10 mouse cellular contexts compared by ENCODE assay signal in the genomic region with DNA sequence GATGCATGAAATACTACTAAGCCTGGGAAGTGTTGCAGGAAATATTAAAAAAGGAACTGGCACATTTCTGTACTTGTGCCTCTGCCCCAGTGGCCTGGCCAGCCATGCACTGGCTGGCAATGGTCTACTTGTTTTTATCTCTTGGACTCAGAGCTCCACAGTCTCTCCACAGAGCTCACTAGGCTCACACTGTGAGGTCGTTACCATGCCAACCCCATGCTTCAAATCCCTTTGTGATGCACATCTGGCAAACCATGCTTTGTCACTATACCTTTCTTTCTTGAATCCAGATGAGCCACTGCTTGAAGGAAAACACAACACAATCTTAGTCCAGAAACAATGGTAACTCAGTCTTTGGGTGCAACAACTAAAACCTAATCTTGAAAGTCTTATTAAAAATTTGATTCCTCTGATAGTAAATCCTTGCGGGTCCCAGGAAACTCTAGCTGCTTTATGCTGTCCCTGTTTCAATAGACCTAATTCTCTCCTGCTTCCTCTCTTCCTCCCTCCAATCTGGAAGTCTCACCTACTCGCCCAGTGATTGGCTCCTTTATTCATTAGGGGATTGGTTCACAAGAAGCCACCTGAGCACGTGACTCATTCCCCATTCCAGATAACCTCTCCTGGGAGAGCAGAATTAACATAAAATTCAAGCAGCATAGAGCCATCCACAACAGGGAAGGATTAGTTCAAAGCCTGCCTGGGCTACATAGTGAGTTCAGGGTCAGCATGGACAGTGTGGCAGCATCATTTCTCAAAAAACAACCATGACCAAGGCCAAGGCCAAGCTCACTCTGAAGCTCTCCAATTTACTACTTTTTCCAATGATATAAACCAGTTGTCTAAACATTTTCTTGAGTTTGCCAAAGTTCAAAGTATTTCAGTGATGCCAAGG.
DNase-seq lines count a peak whose midpoint lies in the region; ATAC-seq and TF ChIP-seq lines count a peak whose summit lies in the region.
"Had no signal": no experiment of that assay in that cellular context is flagged by ENCODE, and none has a peak within 500 bp of the region (broad histone marks: within the 10 kb centered on the region; RNA-seq: fewer than 3 reads in every experiment).

No protein-coding gene starts in this region.

- no peaks in the 10 kb centered on the region for H3K9me3 ChIP-seq in forebrain, embryonic 10.5 days
- H3K9me3 ChIP-seq in forebrain, embryonic 16.5 days (ENCODE audit: control insufficient read depth, low read length), result no peaks in the 10 kb centered on the region
- H3K9me3 ChIP-seq in ES-E14 (ENCODE audit: control insufficient read depth, insufficient read depth, low read depth, low read length), result no peaks in the 10 kb centered on the region
- H3K9me3 ChIP-seq in embryonic facial prominence, embryonic 11.5 days (replicated peaks; ENCODE audit: control insufficient read depth, low read length), result no peaks in the 10 kb centered on the region
- H3K9me3 ChIP-seq in midbrain, embryonic 15.5 days, result no peaks in the 10 kb centered on the region
- H3K9me3 ChIP-seq: limb, embryonic 13.5 days had no signal

- peaks cover 13% of the 10 kb centered on the region for H3K4me1 ChIP-seq in forebrain, embryonic 10.5 days
- H3K4me1 ChIP-seq in forebrain, embryonic 16.5 days (replicated peaks; ENCODE audit: control insufficient read depth, insufficient read depth, low read length), result no peaks in the 10 kb centered on the region
- H3K4me1 ChIP-seq in ES-E14 (ENCODE audit: control insufficient read depth in 2 of 2, insufficient read depth in 2 of 2, low read length in 2 of 2, poor library complexity in 1 of 2), result peaks cover 0 to 4% of the 10 kb centered on the region in 2 experiments; a peak in 2 of 4 replicates
- H3K4me1 ChIP-seq in embryonic facial prominence, embryonic 11.5 days (ENCODE audit: control insufficient read depth, insufficient read depth, low read length), result no peaks in the 10 kb centered on the region
- peaks cover 4% of the 10 kb centered on the region; the same call in 1 of the 2 replicates for H3K4me1 ChIP-seq in midbrain, embryonic 15.5 days

- no peaks in the 10 kb centered on the region for H3K36me3 ChIP-seq in forebrain, embryonic 10.5 days (replicated peaks)
- H3K36me3 ChIP-seq in forebrain, embryonic 16.5 days (ENCODE audit: control insufficient read depth, insufficient read depth), result no peaks in the 10 kb centered on the region
- H3K36me3 ChIP-seq in ES-E14 (ENCODE audit: control insufficient read depth, insufficient read depth, low read length, poor library complexity, severe bottlenecking), result no peaks in the 10 kb centered on the region
- no peaks in the 10 kb centered on the region for H3K36me3 ChIP-seq in embryonic facial prominence, embryonic 11.5 days (replicated peaks; ENCODE audit: control insufficient read depth, insufficient read depth, low read depth, low read length)
- H3K36me3 ChIP-seq in midbrain, embryonic 15.5 days (replicated peaks), result no peaks in the 10 kb centered on the region
- H3K36me3 ChIP-seq: limb, embryonic 13.5 days had no signal

- H3K4me3 ChIP-seq in forebrain, embryonic 10.5 days, result no peak overlapping the region
- H3K4me3 ChIP-seq in forebrain, embryonic 16.5 days (replicated peaks; ENCODE audit: low read length), result no peak overlapping the region
- no peak overlapping the region for H3K4me3 ChIP-seq in ES-E14 (ENCODE audit: insufficient read depth in 1 of 2, low read depth in 1 of 2, low read length in 2 of 2, poor library complexity in 1 of 2, severe bottlenecking in 1 of 2)
- H3K4me3 ChIP-seq in embryonic facial prominence, embryonic 11.5 days (ENCODE audit: low read depth, low read length), result no peak overlapping the region
- no peak overlapping the region for H3K4me3 ChIP-seq in midbrain, embryonic 15.5 days
- H3K4me3 ChIP-seq: limb, embryonic 13.5 days had no signal

- no peak overlapping the region for H3K9ac ChIP-seq in forebrain, embryonic 16.5 days (replicated peaks; ENCODE audit: low read depth, low read length)
- H3K9ac ChIP-seq in ES-E14 (ENCODE audit: insufficient read depth, low read depth, low read length, poor library complexity, severe bottlenecking), result no peak overlapping the region
- H3K9ac ChIP-seq in embryonic facial prominence, embryonic 11.5 days (replicated peaks; ENCODE audit: low read length), result no peak overlapping the region
- no peak overlapping the region for H3K9ac ChIP-seq in midbrain, embryonic 15.5 days
- H3K9ac ChIP-seq: limb, embryonic 13.5 days had no signal

- in situ Hi-C loops in ES-E14 (cut with MboI; ENCODE audit: low sequenced_read_pairs in 2 of 2, unreplicated experiment in 2 of 2), result no loop called here

- no peak overlapping the region for H3K4me2 ChIP-seq in forebrain, embryonic 16.5 days (ENCODE audit: low read length)
- no peak overlapping the region for H3K4me2 ChIP-seq in embryonic facial prominence, embryonic 11.5 days (ENCODE audit: low read depth, low read length)
- H3K4me2 ChIP-seq in midbrain, embryonic 15.5 days, result no peak overlapping the region
- H3K4me2 ChIP-seq: limb, embryonic 13.5 days had no signal

- 0 out of 2 replicates have a peak overlapping the region, but pooled peaks have one; percentile 8 for H3K27ac ChIP-seq in forebrain, embryonic 10.5 days
- H3K27ac ChIP-seq in forebrain, embryonic 16.5 days (ENCODE audit: low read length), result no peak overlapping the region
- H3K27ac ChIP-seq in ES-E14 (ENCODE audit: insufficient read depth, low read depth, low read length, poor library complexity, severe bottlenecking), result no peak overlapping the region
- H3K27ac ChIP-seq in embryonic facial prominence, embryonic 11.5 days (replicated peaks; ENCODE audit: low read depth, low read length), result no peak overlapping the region
- no peak overlapping the region for H3K27ac ChIP-seq in midbrain, embryonic 15.5 days
- H3K27ac ChIP-seq: limb, embryonic 13.5 days had no signal

- no peaks in the 10 kb centered on the region for H3K27me3 ChIP-seq in forebrain, embryonic 10.5 days (ENCODE audit: poor library complexity, severe bottlenecking)
- no peaks in the 10 kb centered on the region for H3K27me3 ChIP-seq in forebrain, embryonic 16.5 days (replicated peaks; ENCODE audit: control insufficient read depth, insufficient read depth, low read length)
- no peaks in the 10 kb centered on the region for H3K27me3 ChIP-seq in embryonic facial prominence, embryonic 11.5 days (ENCODE audit: control insufficient read depth, insufficient read depth, low read length)
- no peaks in the 10 kb centered on the region for H3K27me3 ChIP-seq in midbrain, embryonic 15.5 days (replicated peaks)
- H3K27me3 ChIP-seq: limb, embryonic 13.5 days had no signal

- peak; percentile 44 for DNase-seq in forebrain, embryonic 10.5 days (ENCODE audit: extremely low spot score, low spot score)
- DNase-seq in ES-E14 (ENCODE audit: low read depth, low spot score), result peak; percentile 60
- DNase-seq in embryonic facial prominence, embryonic 11.5 days (ENCODE audit: low spot score), result peak; percentile 65
- no peak for DNase-seq in testis, postnatal 10 days (ENCODE audit: low spot score)
- no peak for DNase-seq in testis, postnatal 14 days (ENCODE audit: low spot score)
- no peak for DNase-seq in layer of hippocampus, adult 18-20 months (ENCODE audit: low spot score in 2 of 2)

- 21% methylated on average over 4 of the region's 4 CpGs for WGBS in forebrain, embryonic 10.5 days
- whole genome bisulfite sequencing in forebrain, embryonic 16.5 days, result 23% methylated on average over 4 of the region's 4 CpGs
- 24% methylated on average over 4 of the region's 4 CpGs for WGBS in embryonic facial prominence, embryonic 11.5 days
- WGBS in midbrain, embryonic 15.5 days, result 10% methylated on average over 4 of the region's 4 CpGs

- ATAC-seq in forebrain, embryonic 16.5 days, result no peak
- no peak; the same call in 1 of the 2 replicates for ATAC-seq in embryonic facial prominence, embryonic 11.5 days (replicated peaks; ENCODE audit: insufficient number of reproducible peaks, low FRiP score, low TSS enrichment, low read depth)
- ATAC-seq in midbrain, embryonic 15.5 days (replicated peaks), result peak; percentile 86
- ATAC-seq: lung, postnatal 0 days had no signal

TF ChIP-seq in ES-E14, 5 proteins besides CTCF, POLR2A, EP300 and RAD21:
- TF ChIP-seq ZNF384 (IDR thresholded peaks at IDR 0.05; ENCODE audit: low read depth, low read length), result no peak
- no peak for TF ChIP-seq ZC3H11A (IDR thresholded peaks at IDR 0.05; ENCODE audit: borderline replicate concordance, low read depth, low read length)
- no peak for TF ChIP-seq HCFC1 (IDR thresholded peaks at IDR 0.05; ENCODE audit: borderline replicate concordance, insufficient read depth, low read length)
- no peak for TF ChIP-seq MAFK (IDR thresholded peaks at IDR 0.05; ENCODE audit: insufficient read depth, low read depth, low read length)
- TF ChIP-seq CHD2 (IDR thresholded peaks at IDR 0.05; ENCODE audit: low read depth, low read length), result no peak

Comparison
In these comparisons a context has a peak if more than half of its experiments do, and no peak if none do; other contexts are left out.
1. DNase-seq: peak in forebrain, embryonic 10.5 days (single experiment), ES-E14 (single experiment) and embryonic facial prominence, embryonic 11.5 days (single experiment); none in testis, postnatal 10 days (single experiment), testis, postnatal 14 days (single experiment) and layer of hippocampus, adult 18-20 months (0 of 2).